Comparison of ENCODE assay signal across 24 mouse cellular contexts in genomic region chr6:117706006-117706405, GRCm38 (mm10).
DNase-seq lines count a peak whose midpoint lies in the region; ATAC-seq and TF ChIP-seq lines count a peak whose summit lies in the region.
"Had no signal": no experiment of that assay in that cellular context is flagged by ENCODE, and none has a peak within 500 bp of the region (broad histone marks: within the 10 kb centered on the region; RNA-seq: fewer than 3 reads in every experiment).

No protein-coding gene starts in this region.

- TF ChIP-seq CTCF in intestine, postnatal 0 days (IDR thresholded peaks at IDR 0.05; ENCODE audit: low read depth), result no peak

- no peak for ATAC-seq in heart, embryonic 11.5 days (replicated peaks; ENCODE audit: insufficient number of reproducible peaks, low FRiP score, low TSS enrichment)
- peak; percentile 83 for ATAC-seq in intestine, embryonic 15.5 days
- peak; percentile 61; the same call in 1 of the 2 replicates for ATAC-seq in intestine, postnatal 0 days
- ATAC-seq: forebrain, embryonic 14.5 days had no signal

- H3K9me3 ChIP-seq in heart, embryonic 11.5 days (replicated peaks; ENCODE audit: control insufficient read depth, low read length), result no peaks in the 10 kb centered on the region
- H3K9me3 ChIP-seq in intestine, embryonic 15.5 days, result no peaks in the 10 kb centered on the region
- H3K9me3 ChIP-seq in intestine, postnatal 0 days (ENCODE audit: control insufficient read depth), result no peaks in the 10 kb centered on the region
- H3K9me3 ChIP-seq: embryonic facial prominence, embryonic 13.5 days; embryonic facial prominence, embryonic 15.5 days; forebrain, embryonic 10.5 days; forebrain, embryonic 12.5 days had no signal

- WGBS in heart, embryonic 11.5 days (ENCODE audit: insufficient replicate concordance), result 77% methylated on average over 2 of the region's 2 CpGs
- WGBS in intestine, embryonic 15.5 days, result 49% methylated on average over 2 of the region's 2 CpGs
- 32% methylated on average over 2 of the region's 2 CpGs for WGBS in intestine, postnatal 0 days

- H3K4me1 ChIP-seq in heart, embryonic 11.5 days (ENCODE audit: control insufficient read depth, insufficient read depth, low read length), result no peaks in the 10 kb centered on the region
- no peaks in the 10 kb centered on the region for H3K4me1 ChIP-seq in intestine, embryonic 15.5 days (replicated peaks)
- H3K4me1 ChIP-seq in intestine, postnatal 0 days (replicated peaks; ENCODE audit: control insufficient read depth, insufficient read depth, low read length), result no peaks in the 10 kb centered on the region
- H3K4me1 ChIP-seq: embryonic facial prominence, embryonic 15.5 days; forebrain, embryonic 12.5 days had no signal

- DNase-seq in heart, adult 11 months, result peak; percentile 58
- DNase-seq in right cerebral cortex, postnatal 25 days, result no peak
- DNase-seq in frontal cortex, postnatal 36 days (ENCODE audit: low spot score in 2 of 2), result no peak
- DNase-seq in testis, postnatal 14 days (ENCODE audit: low spot score), result no peak
- DNase-seq: adrenal gland, adult 2 months; adrenal gland, postnatal 10 days; adrenal gland, postnatal 25 days; cerebellum, adult 11 months; cerebellum, adult 18-20 months; cerebellum, adult 8-10 months; cerebellum, adult 9-11 months; cerebellum, postnatal 14 days; cerebellum, postnatal 36 days; embryo, embryonic 11 days had no signal

- H3K27me3 ChIP-seq in heart, embryonic 11.5 days (ENCODE audit: control insufficient read depth, insufficient read depth, low read length), result no peaks in the 10 kb centered on the region
- H3K27me3 ChIP-seq in intestine, embryonic 15.5 days (replicated peaks), result no peaks in the 10 kb centered on the region
- H3K27me3 ChIP-seq in intestine, postnatal 0 days (replicated peaks; ENCODE audit: control insufficient read depth, insufficient read depth, low read length), result no peaks in the 10 kb centered on the region
- H3K27me3 ChIP-seq in myocyte (ENCODE audit: control insufficient read depth, insufficient read depth, insufficient read length), result peaks cover 2% of the 10 kb centered on the region
- H3K27me3 ChIP-seq: embryonic facial prominence, embryonic 15.5 days; forebrain, embryonic 12.5 days had no signal

- H3K36me3 ChIP-seq in heart, embryonic 11.5 days (ENCODE audit: control insufficient read depth, insufficient read depth, low read length), result no peaks in the 10 kb centered on the region
- H3K36me3 ChIP-seq in intestine, embryonic 15.5 days, result no peaks in the 10 kb centered on the region
- H3K36me3 ChIP-seq in intestine, postnatal 0 days (ENCODE audit: control insufficient read depth, insufficient read depth), result no peaks in the 10 kb centered on the region
- H3K36me3 ChIP-seq in myocyte (ENCODE audit: control insufficient read depth, insufficient read depth), result no peaks in the 10 kb centered on the region
- H3K36me3 ChIP-seq: embryonic facial prominence, embryonic 13.5 days; embryonic facial prominence, embryonic 15.5 days; forebrain, embryonic 10.5 days; forebrain, embryonic 12.5 days had no signal

- H3K27ac ChIP-seq in heart, embryonic 11.5 days (ENCODE audit: low read depth, low read length), result no peak overlapping the region
- H3K27ac ChIP-seq in intestine, embryonic 15.5 days, result no peak overlapping the region
- H3K27ac ChIP-seq in intestine, postnatal 0 days (ENCODE audit: low read depth, low read length), result no peak overlapping the region
- H3K27ac ChIP-seq: embryonic facial prominence, embryonic 13.5 days; embryonic facial prominence, embryonic 15.5 days; forebrain, embryonic 10.5 days; forebrain, embryonic 12.5 days had no signal

- no peak for TF ChIP-seq POLR2A in myocyte (IDR thresholded peaks at IDR 0.05; ENCODE audit: insufficient read length, low read depth)

- no peak overlapping the region for H3K9ac ChIP-seq in heart, embryonic 11.5 days (ENCODE audit: low read depth, low read length)
- no peak overlapping the region for H3K9ac ChIP-seq in intestine, embryonic 15.5 days
- no peak overlapping the region for H3K9ac ChIP-seq in intestine, postnatal 0 days (ENCODE audit: low read depth, low read length)
- H3K9ac ChIP-seq: embryonic facial prominence, embryonic 13.5 days; embryonic facial prominence, embryonic 15.5 days; forebrain, embryonic 12.5 days had no signal

- H3K79me2 ChIP-seq in myocyte (ENCODE audit: control insufficient read depth, insufficient read depth), result no peaks in the 10 kb centered on the region

- H3K4me3 ChIP-seq in heart, embryonic 11.5 days (ENCODE audit: low read depth, low read length), result no peak overlapping the region
- no peak overlapping the region for H3K4me3 ChIP-seq in intestine, embryonic 15.5 days (replicated peaks)
- no peak overlapping the region for H3K4me3 ChIP-seq in intestine, postnatal 0 days (ENCODE audit: low read depth, low read length)
- H3K4me3 ChIP-seq in myocyte, result no peak overlapping the region
- H3K4me3 ChIP-seq: embryonic facial prominence, embryonic 13.5 days; embryonic facial prominence, embryonic 15.5 days; erythroblast, embryonic 14.5 days; forebrain, embryonic 10.5 days; forebrain, embryonic 12.5 days had no signal

- H3ac ChIP-seq in myocyte (ENCODE audit: control insufficient read depth, insufficient read length), result no peak overlapping the region

- no peak overlapping the region for H3K4me2 ChIP-seq in heart, embryonic 11.5 days
- no peak overlapping the region for H3K4me2 ChIP-seq in intestine, embryonic 15.5 days (replicated peaks)
- H3K4me2 ChIP-seq in intestine, postnatal 0 days (replicated peaks; ENCODE audit: low read depth), result no peak overlapping the region
- no peak overlapping the region for H3K4me2 ChIP-seq in myocyte (ENCODE audit: low read depth)
- H3K4me2 ChIP-seq: embryonic facial prominence, embryonic 13.5 days; embryonic facial prominence, embryonic 15.5 days; forebrain, embryonic 12.5 days had no signal

TF ChIP-seq in myocyte, 11 proteins besides CTCF, POLR2A, EP300 and RAD21:
- TF ChIP-seq CEBPB (IDR thresholded peaks at IDR 0.05; ENCODE audit: insufficient read depth, poor library complexity, severe bottlenecking) (0 out of 2 replicates have a peak, but pooled peaks have one; percentile 14), MYOD1 (IDR thresholded peaks at IDR 0.05; ENCODE audit: control insufficient read depth in 1 of 3, insufficient read length in 2 of 3, low read depth in 2 of 3) (no peak)
